Mouse (Mus musculus) kidney, embryonic 16.5 days (tissue): ENCODE measurements around the gene Accsl. TPM values are rescaled to one million over a fixed set of nuclear protein-coding genes. Genes with fewer than 3 reads are reported as not detected.
A peak's percentile ranks its signal among the peaks of the same experiment; 100 is the strongest.

Experiments
- ATAC-seq: fragments of 200-750 bp; cut with Nextera tagmentation; 2 replicates; pipeline ENCODE4 v1.8.0; 2017; ENCODE audit warnings: moderate TSS enrichment; ENCODE audit not compliant: low FRiP score, low TSS enrichment
- H3K27ac ChIP-seq: fragments of 300-500 bp; sonication (generic); 2 replicates; pipeline ENCODE4 v1.5.1; 2014; ENCODE audit warnings: low read length
- H3K27me3 ChIP-seq: fragments of 300-500 bp; sonication (generic); 2 replicates; pipeline ENCODE4 v1.6.1; 2014; ENCODE audit warnings: low read length, control low read depth, mixed read lengths; ENCODE audit not compliant: insufficient read depth
- H3K36me3 ChIP-seq: fragments of 300-500 bp; sonication (generic); 2 replicates; pipeline ENCODE4 v1.6.1; 2014; ENCODE audit warnings: low read length, control low read depth, mixed read lengths; ENCODE audit not compliant: insufficient read depth
- H3K4me1 ChIP-seq: fragments of 300-500 bp; sonication (generic); 2 replicates; pipeline ENCODE4 v1.6.1; 2014; ENCODE audit warnings: low read length, control low read depth, mixed read lengths; ENCODE audit not compliant: insufficient read depth
- H3K4me2 ChIP-seq: fragments of 300-500 bp; sonication (generic); replicated peaks from 2 replicates; pipeline ENCODE4 v1.6.1; 2014; ENCODE audit warnings: low read depth, low read length
- H3K4me3 ChIP-seq: fragments of 300-500 bp; sonication (generic); 2 replicates; pipeline ENCODE4 v1.5.1; 2014; ENCODE audit warnings: mild to moderate bottlenecking, low read length
- H3K9ac ChIP-seq: fragments of 300-500 bp; sonication (generic); replicated peaks from 2 replicates; pipeline ENCODE4 v1.6.1; 2014; ENCODE audit warnings: low read length
- H3K9me3 ChIP-seq: fragments of 300-500 bp; sonication (generic); 2 replicates; pipeline ENCODE4 v1.6.1; 2016; ENCODE audit warnings: low read length, control low read depth
- WGBS: fragments of 180-500 bp; shearing (Covaris S2); extraction: QIAGEN DNeasy Blood & Tissue Kit; methylation state at CpG from one replicate; pipeline ENCODE4 v1.1.7; 2014; 5-methylcytosine and 5-hydroxymethylcytosine counted together
- polyA plus RNA-seq: library from polyadenylated mRNA; unstranded; fragments of >200 nt; fragmentation: Nextera tagmentation; extraction: Ambion mirVana; gene quantifications from 2 replicates; pipeline ENCODE4 v1.2.1, GENCODE M21; 2015

The Accsl gene
- polyA plus RNA-seq, result not detected in 2 replicates

- Histone ChIP-seq H3K4me3 (no peak within 1 kb of the TSS), H3K27me3 (no peaks in the 10 kb centered on the region), H3K36me3 (no peaks in the 10 kb centered on the region), H3K27ac (no peak within 1 kb of the TSS), H3K4me2 (no peak within 1 kb of the TSS), H3K9ac (no peak within 1 kb of the TSS), H3K4me1 (0 out of 2 replicates have a peak, but pooled peaks cover 9% of the 10 kb centered on the region), H3K9me3 (no peaks in the 10 kb centered on the region)
- WGBS, result 74% methylated on average over 7 of the region's 7 CpGs
- ATAC-seq, result no peak; the same call in 1 of the 2 replicates
Measured at GRCm38 (mm10) chr2:93869107-93869600, at the start of gene Accsl. Accsl (minus strand) TSS chr2:93869157.

GRCm38 (mm10) chr2:93913552-93913951 is 44.6 kb upstream of the Accsl start:
- Histone ChIP-seq H3K4me1 (no peaks in the 10 kb centered on the region), H3K27me3 (no peaks in the 10 kb centered on the region), H3K9me3 (no peaks in the 10 kb centered on the region), H3K36me3 (no peaks in the 10 kb centered on the region), H3K9ac (no peak overlapping the region), H3K27ac (no peak overlapping the region), H3K4me2 (no peak overlapping the region), H3K4me3 (no peak overlapping the region)
- ATAC-seq, result no peak
- WGBS, result 93% methylated on average over 2 of the region's 2 CpGs

- H3K27ac ChIP-seq, result no peak overlapping the region
- no peak overlapping the region for H3K4me2 ChIP-seq
- H3K9ac ChIP-seq, result no peak overlapping the region
- H3K36me3 ChIP-seq, result no peaks in the 10 kb centered on the region
- 88% methylated on average over 10 of the region's 10 CpGs for WGBS
- no peaks in the 10 kb centered on the region for H3K9me3 ChIP-seq
- H3K4me1 ChIP-seq, result no peaks in the 10 kb centered on the region
- no peak overlapping the region for H3K4me3 ChIP-seq
- ATAC-seq, result no peak
- H3K27me3 ChIP-seq, result no peaks in the 10 kb centered on the region
Measured at GRCm38 (mm10) chr2:93911942-93912341, 43.0 kb upstream of the Accsl start.

- Histone ChIP-seq H3K36me3 (no peaks in the 10 kb centered on the region), H3K4me2 (no peak overlapping the region), H3K27me3 (no peaks in the 10 kb centered on the region), H3K9me3 (no peaks in the 10 kb centered on the region), H3K27ac (no peak overlapping the region), H3K4me3 (no peak overlapping the region), H3K9ac (no peak overlapping the region), H3K4me1 (no peaks in the 10 kb centered on the region)
- WGBS, result 65% methylated on average over 5 of the region's 5 CpGs
- no peak for ATAC-seq
Measured at GRCm38 (mm10) chr2:93909716-93910115, 40.8 kb upstream of the Accsl start.

GRCm38 (mm10) chr2:93907519-93908294 is 38.8 kb upstream of the Accsl start:
- Histone ChIP-seq H3K4me1 (0 out of 2 replicates have a peak, but pooled peaks cover 2% of the 10 kb centered on the region), H3K9ac (no peak overlapping the region), H3K9me3 (no peaks in the 10 kb centered on the region), H3K27me3 (no peaks in the 10 kb centered on the region), H3K27ac (no peak overlapping the region), H3K36me3 (no peaks in the 10 kb centered on the region), H3K4me2 (no peak overlapping the region), H3K4me3 (no peak overlapping the region)
- ATAC-seq, result no peak
- 53% methylated on average over 9 of the region's 9 CpGs for WGBS

- H3K4me2 ChIP-seq, result no peak overlapping the region
- no peak overlapping the region for H3K27ac ChIP-seq
- no peak overlapping the region for H3K9ac ChIP-seq
- H3K9me3 ChIP-seq, result no peaks in the 10 kb centered on the region
- no peaks in the 10 kb centered on the region for H3K36me3 ChIP-seq
- ATAC-seq, result no peak
- 0 out of 2 replicates have a peak, but pooled peaks cover 2% of the 10 kb centered on the region for H3K4me1 ChIP-seq
- H3K27me3 ChIP-seq, result no peaks in the 10 kb centered on the region
- H3K4me3 ChIP-seq, result no peak overlapping the region
- WGBS, result 40% methylated on average over 4 of the region's 4 CpGs
Measured at GRCm38 (mm10) chr2:93906316-93906715, 37.4 kb upstream of the Accsl start.

GRCm38 (mm10) chr2:93903415-93903814 is 34.5 kb upstream of the Accsl start:
- ATAC-seq, result no peak
- WGBS, result 51% methylated on average over 6 of the region's 6 CpGs
- H3K4me3 ChIP-seq, result no peak overlapping the region

GRCm38 (mm10) chr2:93902680-93903305 is 33.8 kb upstream of the Accsl start:
- ATAC-seq, result no peak

More at GRCm38 (mm10) chr2:93903415-93903814, 34.5 kb upstream of the Accsl start:
- no peaks in the 10 kb centered on the region for H3K27me3 ChIP-seq
- H3K4me1 ChIP-seq, result 0 out of 2 replicates have a peak, but pooled peaks cover 2% of the 10 kb centered on the region
- H3K9me3 ChIP-seq, result no peaks in the 10 kb centered on the region
- H3K27ac ChIP-seq, result no peak overlapping the region
- no peaks in the 10 kb centered on the region for H3K36me3 ChIP-seq
- no peak overlapping the region for H3K9ac ChIP-seq
- H3K4me2 ChIP-seq, result no peak overlapping the region

GRCm38 (mm10) chr2:93899397-93900380 is 30.7 kb upstream of the Accsl start:
- ATAC-seq, result peak; percentile 70
- 54% methylated on average over 16 of the region's 16 CpGs for WGBS

More at GRCm38 (mm10) chr2:93902680-93903305, 33.8 kb upstream of the Accsl start:
- Histone ChIP-seq H3K4me2 (no peak overlapping the region), H3K9ac (no peak overlapping the region), H3K36me3 (no peaks in the 10 kb centered on the region), H3K9me3 (no peaks in the 10 kb centered on the region), H3K4me3 (no peak overlapping the region), H3K4me1 (0 out of 2 replicates have a peak, but pooled peaks cover 2% of the 10 kb centered on the region), H3K27ac (no peak overlapping the region), H3K27me3 (no peaks in the 10 kb centered on the region)
- 44% methylated on average over 5 of the region's 5 CpGs for WGBS

More at GRCm38 (mm10) chr2:93899397-93900380, 30.7 kb upstream of the Accsl start:
- Histone ChIP-seq H3K9me3 (no peaks in the 10 kb centered on the region), H3K36me3 (no peaks in the 10 kb centered on the region), H3K4me1 (0 out of 2 replicates have a peak, but pooled peaks cover 2% of the 10 kb centered on the region), H3K27ac (no peak overlapping the region), H3K4me2 (no peak overlapping the region), H3K4me3 (no peak overlapping the region), H3K27me3 (no peaks in the 10 kb centered on the region), H3K9ac (no peak overlapping the region)
